Mouse (Mus musculus) kidney, adult 11 months (tissue): ENCODE results near the gene Klhl41.
A peak's percentile ranks its signal among the peaks of the same experiment; 100 is the strongest.

ENCODE experiments used
- DNase-seq: peaks from one replicate; pipeline ENCODE4 v3.0.0; 2022

Gene Klhl41

DNA sequence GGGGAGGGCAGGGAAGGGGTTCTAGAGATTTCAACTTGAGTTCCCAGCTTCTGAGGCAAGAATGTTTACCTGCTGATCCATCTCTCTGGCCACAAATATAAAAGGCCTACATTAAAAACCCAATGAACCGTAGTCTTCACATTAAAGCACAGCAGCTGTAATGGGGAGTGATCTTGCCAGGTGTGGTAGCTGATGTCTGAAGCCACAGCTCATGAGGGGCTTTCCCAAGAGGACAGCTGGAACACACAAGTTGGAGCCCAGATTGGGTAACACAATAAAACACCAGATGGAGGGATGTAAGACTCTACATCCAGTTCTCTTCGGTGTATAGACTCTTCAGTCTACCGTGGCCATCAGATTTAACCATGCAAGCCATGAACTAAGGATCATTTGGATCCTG, 14.6 kb downstream of the Klhl41 start:
- DNase-seq = no peak

DNA sequence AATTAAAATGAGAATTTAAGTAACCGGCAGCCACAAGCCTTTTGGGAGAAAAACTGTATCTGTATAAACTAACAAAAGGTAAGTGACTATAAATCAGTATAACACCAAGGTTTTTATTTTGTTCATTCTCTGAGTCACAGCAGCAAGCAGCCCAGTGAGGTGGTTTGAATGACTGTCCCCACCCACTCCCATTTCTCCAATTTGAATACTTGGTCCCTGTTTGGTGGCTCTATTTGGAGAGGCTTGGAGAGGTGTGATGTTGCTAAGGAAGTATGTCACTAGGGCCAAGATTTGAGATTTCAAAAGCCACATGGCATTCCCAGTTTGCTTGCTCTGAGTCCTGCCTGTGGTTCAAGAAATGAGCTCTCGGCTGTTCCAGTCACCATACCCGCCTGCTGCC, 20.3 kb downstream of the Klhl41 start:
- DNase-seq = no peak

DNA sequence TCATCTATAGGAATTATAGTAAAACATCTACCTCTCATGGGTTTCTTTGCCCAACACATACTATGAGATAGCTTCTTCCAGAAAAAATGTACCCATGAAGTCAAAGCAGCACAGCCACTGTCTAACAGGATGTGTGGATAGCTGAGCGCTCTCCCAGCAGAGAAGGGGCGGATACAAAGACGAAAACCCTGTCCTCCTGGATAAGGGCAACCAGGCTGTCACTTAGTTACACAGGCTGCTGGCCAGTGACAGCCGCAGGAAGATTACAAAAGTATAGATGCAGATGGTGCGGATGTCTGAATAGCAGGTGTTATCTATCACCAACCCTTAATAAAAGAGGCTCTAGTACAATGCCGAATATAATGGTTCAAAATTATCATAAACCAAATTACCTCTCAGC, 20.9 kb downstream of the Klhl41 start:
- DNase-seq = no peak

DNA sequence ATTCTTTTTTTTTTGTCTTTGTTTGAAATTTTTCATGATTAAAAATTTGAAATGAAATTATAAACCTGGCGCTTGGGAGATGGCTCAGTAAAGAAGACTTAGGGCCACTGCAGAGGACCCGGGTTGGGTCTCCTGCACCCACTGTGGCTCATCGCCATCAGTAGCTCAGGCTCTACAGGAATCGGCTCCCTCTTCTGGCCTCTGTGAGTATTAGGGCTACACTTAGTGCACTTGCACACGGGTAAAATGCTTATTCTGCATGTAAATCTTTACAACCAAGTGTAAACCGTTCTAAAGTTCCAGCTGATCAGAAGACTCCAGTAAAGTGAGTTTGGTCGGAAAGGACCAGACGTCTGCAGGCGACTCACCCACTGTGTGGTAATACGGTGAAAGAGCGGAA, 23.6 kb downstream of the Klhl41 start:
- DNase-seq = no peak

DNA sequence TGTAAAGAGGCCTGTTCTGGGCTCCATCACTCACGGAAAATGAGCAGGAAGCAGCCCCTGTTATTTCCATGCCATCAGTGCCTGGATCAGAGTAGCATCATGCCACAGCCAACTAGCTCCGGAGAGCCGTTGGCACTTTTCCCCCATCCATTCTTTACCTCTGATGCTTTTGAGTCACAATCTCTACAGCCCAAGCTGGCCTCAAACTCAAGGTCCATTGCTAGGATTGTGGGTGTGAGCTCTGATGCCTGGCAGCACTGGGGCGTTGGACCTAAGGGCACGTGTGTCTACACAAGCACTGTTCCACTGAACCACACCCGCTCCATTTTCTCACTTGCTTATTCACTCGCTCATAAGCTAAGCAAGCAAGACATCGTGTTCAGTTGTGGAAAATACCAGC, 30.5 kb downstream of the Klhl41 start:
- no peak for DNase-seq

DNA sequence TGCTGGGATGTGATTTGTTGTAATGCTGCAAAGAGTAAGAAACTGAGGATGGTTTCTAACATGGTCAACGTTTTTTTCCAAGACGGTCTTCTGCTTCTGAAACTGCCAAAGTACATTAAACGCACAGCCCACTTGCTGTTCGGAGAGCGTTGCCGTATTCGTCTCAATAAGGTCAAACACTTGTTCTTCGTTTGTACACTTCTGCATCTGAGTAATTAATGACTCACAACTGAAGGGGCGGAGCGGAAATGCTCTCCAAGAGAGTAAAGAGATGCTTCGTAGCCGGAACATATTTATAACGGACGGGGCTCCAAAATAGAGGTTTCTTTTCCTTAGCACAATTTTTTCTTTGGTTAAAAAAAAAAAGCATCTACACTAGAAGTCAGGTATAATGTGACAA, 42.3 kb downstream of the Klhl41 start:
- DNase-seq = peak; percentile 20

DNA sequence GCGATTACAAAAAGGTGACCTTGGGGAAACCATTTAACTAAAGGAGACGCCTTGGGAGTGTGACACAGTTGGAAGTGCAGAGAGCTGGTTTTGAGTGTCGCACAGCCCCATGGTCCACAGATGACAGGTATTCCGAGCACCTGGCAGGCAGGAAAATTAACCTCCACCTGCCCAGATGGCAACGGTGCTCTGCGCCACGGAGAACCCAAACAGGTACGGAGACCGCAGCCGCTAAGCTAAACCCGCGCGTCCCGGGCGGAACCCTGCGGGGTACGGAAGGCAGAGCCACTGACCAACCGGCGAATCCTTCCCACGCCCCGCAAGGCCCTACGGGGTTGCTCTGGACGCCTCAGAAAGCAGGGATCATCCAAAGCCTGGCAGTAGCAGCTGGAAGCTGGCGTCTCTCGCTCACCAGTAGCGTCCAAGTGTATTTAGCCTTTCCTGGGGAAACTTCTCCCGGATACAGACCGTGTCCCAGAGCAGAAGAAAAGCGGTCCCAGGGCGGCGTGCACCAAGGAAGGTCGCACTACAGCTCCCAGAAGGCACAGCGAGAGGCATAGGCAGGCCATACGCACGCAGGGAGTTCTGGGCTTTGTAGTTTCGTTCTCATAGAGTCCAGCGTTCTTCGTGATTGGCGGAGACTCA, 43.2 kb downstream of the Klhl41 start, which contains the start of gene Fastkd1:
Gene Fastkd1, minus strand, starts transcription at position 536 of the 645 bp plus-strand sequence.
- DNase-seq = peak; percentile 92

DNA sequence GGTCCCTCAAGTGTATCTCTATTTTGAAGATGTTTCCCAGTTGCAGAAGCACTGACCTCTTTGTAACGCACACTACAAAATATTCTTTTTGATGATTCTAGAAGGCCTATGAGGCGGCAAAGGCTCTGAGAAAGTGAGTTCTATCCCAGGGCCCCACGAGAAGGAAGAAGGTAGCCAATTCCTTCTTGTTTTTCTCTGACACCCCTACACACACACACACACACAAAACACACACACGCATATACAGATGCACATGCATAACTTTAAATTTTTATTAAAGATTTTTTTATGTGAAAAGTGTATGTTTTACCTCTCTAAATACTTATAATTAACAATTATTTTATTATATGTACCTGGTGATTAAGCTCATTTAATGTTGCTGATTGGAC, 43.7 kb downstream of the Klhl41 start:
- no peak for DNase-seq

DNA sequence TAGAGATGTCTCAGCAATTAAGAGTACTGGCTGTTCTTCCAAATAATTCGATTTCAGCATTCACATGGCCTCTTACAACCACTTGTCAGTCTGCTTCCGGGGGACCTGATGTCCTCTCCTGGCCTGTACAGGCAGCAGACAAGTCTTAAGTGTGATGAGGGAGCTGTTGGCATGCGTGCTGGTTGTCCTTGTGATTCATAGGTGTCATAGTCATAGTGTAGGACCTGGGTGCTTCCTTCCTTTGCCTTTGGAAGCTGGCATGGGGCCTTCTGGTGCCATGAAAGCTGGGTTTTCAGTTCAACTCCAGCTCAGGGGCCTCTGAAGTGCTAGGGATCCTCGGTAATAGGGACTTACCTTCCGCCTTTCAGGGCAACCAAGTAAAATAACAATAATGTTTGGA, 44.2 kb downstream of the Klhl41 start:
- peak; percentile 17 for DNase-seq

DNA sequence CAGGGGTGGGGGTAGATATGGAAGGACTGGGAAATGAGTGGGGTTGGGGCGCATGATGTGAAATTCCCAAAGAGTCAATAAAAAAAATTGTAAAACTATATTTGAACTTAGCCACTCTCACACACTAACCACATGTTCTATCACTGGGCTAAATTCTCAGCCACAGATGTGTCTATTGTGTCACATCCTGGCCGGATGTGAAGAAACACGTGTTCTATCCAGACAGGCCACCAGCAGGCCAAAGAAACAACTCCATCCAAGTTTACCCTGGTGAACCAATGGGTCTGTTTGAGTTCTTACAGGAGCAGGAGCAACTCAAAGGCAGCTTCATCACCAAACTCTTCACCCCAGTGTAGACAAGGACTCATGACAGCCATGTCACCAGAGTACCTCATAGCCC, 46.6 kb downstream of the Klhl41 start:
- DNase-seq = no peak

DNA sequence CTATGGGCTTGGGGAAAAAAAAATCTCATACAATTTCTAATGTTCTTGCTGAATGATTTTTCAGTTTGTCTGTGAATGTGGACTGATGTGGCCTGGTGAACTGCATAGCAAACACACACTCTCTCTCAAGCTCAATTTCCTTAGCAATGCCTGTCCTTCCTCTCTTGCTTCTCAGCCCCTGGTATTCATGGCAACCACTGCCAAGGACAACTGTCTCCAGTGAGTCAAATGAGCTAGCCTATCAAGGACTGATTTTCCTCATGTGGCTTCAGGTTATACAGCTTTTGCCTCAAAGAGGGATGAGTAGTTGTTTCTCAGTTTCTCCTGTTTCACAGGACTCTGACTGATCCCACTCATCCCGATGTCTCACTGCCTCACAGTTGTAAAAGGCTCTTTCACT, 49.2 kb downstream of the Klhl41 start:
- no peak for DNase-seq

DNA sequence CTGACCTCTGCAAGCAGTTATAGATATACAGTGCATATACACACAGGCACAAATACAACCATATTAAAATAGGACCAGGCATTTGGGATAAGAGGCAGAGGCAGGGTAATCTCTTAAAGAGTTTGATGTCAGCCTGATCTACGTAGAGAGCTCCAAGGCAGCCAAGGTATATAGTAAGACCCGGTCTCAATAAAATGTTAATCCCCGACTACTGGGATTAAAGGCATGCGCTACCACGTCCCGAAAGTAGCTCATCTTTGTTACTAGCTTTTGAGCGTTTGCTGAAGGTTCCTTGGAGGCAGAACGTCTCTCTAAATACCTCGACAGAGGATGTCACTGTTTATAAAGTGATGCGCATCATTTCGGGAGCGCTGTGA, 52.3 kb downstream of the Klhl41 start, which contains the start of gene Ppig:
Gene Ppig, plus strand, starts transcription at position 273 of the 377 bp plus-strand sequence.
- no peak for DNase-seq

DNA sequence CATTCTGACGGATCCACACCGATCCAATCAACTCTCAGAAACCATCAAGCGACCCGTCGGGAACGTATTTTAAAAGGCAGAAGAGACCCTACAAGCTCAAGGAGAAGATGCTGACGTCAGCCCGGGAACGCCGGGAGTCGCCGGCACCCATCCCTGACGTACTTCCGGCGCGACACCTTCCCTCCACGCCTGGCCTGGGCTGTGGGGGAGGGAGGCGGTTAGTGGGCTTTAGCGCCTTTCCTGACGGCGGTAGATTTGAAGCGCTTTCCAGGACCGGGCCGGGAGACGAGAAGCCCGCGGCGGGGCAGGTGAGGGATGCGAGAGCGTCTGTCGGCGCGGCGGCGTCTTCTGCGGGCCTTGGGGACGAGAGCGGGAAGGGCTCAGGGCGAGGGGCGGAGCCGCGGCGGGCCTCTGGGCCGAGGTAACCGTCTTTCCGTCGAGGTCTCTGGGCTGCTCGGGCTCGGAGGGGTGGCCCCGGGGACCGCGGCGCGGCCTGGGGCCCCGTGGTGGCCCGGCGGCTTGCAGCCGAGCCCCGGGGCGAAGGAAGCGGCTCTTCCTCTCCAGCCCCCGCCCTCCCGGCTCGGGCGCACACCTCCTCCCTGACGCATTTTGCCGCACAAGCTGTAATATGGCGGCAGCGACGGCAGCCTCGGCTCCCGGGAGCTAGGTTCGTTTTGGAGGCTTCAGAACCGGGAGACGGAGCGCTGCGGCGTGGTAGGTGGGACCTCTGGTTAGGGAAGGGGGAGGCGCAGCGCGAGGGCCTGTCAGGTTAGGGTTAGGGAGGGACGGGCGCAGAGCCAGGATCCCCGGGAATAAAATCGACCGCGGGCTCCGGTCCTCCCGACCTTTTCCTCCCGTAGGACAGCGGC, 53.0 kb downstream of the Klhl41 start:
- peak; percentile 90 for DNase-seq

DNA sequence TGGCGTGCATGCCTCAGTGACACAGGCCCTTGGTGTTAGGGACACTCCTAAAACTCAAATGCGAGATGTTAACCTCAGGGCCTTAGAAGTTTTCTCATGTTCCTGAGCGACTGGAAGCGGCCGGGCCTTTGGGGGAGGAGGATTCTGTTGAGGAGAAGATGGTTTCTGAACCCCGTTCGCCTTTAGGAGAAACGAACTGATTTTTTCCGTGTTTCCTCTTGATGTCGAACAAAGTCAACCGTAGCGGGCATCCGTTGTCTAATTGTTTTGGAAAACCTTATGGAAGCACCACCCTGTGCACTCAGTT, 53.6 kb downstream of the Klhl41 start:
- no peak for DNase-seq
